Mouse (Mus musculus) CD4-positive, CD25-positive, alpha-beta regulatory T cell, adult 2 months (primary cell): ENCODE results near the gene Cox7a2l.

Experiments
- DNase-seq: peaks from one replicate; pipeline ENCODE4 v3.0.0-alpha.2; 2012; ENCODE audit warnings: low read depth, low spot score

The Cox7a2l gene

GRCm38 (mm10) chr17:83526624-83527532, 9.7 kb upstream of the Cox7a2l start:
- peak; percentile 89 for DNase-seq

- DNase-seq = peak; percentile 44
Observed at GRCm38 (mm10) chr17:83526091-83526561, 9.0 kb upstream of the Cox7a2l start.

DNA sequence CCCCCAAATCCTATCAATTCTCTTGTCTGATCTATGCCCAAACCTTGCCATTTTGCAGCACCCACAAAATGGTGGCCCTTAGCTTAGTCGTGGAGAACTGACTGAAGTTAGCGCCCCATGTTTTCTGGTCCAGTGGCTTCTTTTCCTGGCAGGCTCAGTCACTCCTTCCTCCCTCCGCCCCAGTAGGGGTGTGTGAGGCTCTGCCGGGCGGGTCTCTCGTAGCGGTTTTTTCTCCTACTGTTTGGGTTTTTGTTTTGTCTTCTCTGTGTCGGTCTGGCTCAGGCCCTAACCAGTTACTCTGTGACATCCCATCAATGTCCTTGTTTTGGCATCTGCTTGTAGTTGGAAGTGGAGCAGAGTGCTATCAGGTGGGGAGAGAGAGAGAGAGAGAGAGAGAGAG, 8.5 kb upstream of the Cox7a2l start:
- peak; percentile 40 for DNase-seq

GRCm38 (mm10) chr17:83524753-83525152, 7.6 kb upstream of the Cox7a2l start:
- no peak for DNase-seq

DNA sequence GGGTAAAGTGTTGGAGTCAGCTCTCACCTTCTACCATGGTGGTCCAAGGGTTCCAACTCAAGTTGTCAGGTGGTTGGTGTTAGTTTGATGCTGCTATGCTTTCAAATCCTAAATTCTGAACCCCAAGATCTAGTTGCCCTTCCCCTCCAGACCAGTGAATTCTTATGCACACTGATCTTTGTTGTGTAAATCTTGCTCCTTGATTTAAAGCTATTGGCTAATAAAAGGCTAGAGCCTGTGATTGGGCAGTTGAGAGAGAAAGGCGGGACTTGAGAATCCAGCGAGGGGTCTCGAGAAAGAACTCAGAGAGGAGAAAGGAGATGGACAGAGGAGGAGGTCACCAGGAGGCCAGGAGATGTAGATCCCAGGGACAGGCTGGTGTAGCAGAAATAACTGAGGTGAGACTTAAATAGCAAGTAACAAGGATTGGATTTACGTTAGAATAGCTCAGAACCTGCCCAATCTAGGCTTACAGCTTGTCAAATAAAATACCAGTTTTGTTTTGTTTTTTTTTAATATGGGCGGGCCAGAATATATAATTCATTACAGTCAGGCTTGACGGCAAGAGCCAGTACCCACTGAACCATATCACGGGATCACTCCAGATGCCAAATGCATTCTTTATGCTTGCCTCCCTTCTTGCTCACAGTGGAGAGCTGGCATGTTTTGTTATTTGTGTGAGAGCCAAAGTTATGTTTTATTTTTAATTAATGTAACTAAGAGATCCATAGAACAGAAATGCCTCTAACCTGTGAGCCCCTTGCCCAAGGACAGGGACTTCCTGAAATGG, 5.7 kb upstream of the Cox7a2l start:
- no peak for DNase-seq

GRCm38 (mm10) chr17:83521881-83522280, 4.8 kb upstream of the Cox7a2l start:
- no peak for DNase-seq

DNA sequence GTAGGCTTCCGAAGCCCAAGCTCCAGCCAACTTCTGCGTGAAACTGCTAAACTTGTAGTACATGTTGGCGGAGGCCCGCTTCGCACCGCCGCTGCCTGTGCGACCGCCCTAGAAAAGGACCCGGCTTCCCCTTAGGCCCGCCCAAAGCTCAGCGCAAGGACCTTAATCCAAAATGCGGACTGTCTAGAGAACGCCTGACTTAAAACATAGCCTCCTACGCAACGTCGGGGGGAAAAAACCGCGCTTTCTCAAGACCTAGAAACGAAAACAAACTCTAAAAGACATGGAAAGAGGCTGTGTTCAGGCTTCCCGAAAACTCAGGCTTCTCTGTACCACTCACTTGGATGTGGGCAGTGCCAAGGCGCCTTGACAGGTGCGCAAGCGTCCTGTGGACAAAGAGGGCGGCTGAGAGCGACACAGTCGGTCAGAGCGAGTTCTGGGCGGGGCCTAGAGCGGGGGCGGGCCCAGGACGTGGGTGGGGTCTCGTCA, 2.9 kb downstream of the Cox7a2l start:
- peak; percentile 96 for DNase-seq

DNA sequence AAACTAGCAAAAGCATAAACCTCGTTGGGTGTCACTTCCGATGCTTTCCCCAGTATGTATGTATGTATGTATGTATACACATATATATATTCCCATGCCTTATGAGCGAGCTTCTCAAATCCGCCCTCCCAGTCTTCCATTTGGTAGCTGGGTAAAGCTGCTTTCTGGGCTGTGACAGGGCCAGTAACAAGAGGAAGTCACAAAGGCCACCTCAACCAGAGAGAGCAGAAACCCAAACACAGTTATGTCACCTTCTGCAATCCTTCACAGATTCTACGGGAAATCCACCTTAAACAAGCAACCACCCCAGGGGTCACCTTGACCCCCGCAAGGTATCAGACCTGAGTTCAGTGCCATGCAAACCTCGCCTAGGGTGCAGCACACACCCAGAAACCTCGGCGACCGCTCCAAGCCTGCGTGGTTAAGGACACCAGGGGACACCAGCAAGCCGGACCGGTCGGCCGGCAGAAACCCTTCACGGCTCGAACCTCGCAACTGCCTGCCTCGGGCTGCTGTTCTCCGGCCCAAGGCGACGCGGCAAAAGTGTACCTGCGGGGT, 3.4 kb downstream of the Cox7a2l start:
- no peak for DNase-seq

GRCm38 (mm10) chr17:83512130-83512529, 5.0 kb downstream of the Cox7a2l start:
- no peak for DNase-seq

GRCm38 (mm10) chr17:83503693-83504092, 13.4 kb downstream of the Cox7a2l start:
- DNase-seq = no peak

- no peak for DNase-seq
Observed at GRCm38 (mm10) chr17:83499692-83500091, 17.4 kb downstream of the Cox7a2l start.

GRCm38 (mm10) chr17:83498889-83499288, 18.2 kb downstream of the Cox7a2l start:
- DNase-seq = no peak

GRCm38 (mm10) chr17:83487762-83488161, 29.4 kb downstream of the Cox7a2l start:
- no peak for DNase-seq

DNA sequence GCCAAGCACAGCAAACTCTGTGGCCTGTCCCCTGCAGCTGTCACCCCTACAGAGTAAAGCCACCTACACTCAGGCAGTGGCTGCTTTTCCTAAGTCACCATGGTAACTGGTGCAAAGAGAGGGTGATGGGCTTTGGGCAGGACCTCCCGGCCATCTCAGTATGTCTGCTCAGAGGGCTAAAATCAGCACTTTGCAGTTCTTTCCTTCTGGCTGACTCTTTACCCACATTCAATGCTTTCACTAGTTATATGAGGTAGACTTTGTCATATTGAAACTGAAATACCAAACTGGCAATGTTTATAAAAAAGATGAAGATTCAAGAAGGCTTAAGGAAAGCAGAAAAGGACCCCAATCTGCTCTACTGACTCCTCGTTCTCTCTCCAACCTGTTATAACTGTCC, 33.3 kb downstream of the Cox7a2l start:
- DNase-seq = peak; percentile 8

GRCm38 (mm10) chr17:83482817-83483536, 34.2 kb downstream of the Cox7a2l start:
- no peak for DNase-seq

DNA sequence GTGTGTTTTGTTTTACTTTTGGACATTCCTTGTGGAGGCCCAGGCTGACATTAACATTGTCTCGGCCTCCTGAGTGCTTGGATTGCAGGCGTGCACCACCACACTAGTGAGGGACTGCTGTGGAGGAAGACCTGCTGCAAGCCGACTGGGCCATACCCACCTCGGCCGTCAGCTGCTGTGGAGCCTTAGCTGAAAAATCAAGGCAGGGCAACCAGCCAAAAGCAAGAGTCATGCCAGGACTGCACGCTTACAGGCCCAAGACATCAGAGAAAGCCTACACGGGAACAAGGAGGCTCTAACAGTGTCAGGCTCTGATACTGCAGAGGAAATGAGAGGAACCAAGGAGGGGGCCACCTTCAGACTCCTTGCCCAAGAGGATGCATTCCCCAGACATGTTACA, 35.6 kb downstream of the Cox7a2l start:
- no peak for DNase-seq

DNA sequence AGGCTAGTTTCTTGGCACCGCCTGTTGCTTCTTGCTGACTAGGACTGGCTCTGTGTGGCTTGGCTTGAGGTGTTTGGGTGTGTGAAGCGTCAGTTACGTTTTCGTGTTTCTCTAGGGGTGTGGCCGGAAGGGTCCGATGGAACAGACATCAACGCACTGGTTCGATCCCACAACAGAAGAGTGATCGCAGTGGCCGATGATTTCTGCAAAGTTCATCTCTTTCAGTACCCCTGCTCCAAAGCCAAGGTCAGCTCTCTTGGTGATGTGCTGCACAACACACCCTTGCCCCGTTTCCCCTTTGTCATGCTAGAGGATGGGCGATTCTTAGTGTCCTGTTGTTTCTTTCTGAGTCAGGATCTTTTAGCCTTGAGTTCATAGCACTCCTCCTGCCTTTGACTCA, 40.0 kb downstream of the Cox7a2l start:
- DNase-seq = no peak

DNA sequence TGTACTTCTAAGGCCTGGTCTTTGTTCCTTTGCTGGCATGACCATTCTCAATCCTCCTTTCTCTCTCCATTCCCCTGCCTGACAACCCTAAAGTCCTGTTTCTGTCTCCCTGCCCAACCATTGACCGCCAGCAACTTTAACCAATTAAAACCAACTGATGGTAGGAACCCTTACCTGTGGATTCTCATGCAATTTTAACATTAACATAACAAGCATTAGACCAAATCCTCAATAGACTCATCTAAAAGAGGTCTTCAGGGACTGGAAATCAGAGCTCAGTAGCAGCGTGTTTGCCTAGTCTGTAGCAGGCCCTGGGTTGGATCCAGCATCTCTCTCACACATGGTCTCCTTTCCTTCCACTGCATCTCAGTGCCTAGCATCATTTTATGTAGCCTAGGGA, 47.5 kb downstream of the Cox7a2l start:
- no peak for DNase-seq

DNA sequence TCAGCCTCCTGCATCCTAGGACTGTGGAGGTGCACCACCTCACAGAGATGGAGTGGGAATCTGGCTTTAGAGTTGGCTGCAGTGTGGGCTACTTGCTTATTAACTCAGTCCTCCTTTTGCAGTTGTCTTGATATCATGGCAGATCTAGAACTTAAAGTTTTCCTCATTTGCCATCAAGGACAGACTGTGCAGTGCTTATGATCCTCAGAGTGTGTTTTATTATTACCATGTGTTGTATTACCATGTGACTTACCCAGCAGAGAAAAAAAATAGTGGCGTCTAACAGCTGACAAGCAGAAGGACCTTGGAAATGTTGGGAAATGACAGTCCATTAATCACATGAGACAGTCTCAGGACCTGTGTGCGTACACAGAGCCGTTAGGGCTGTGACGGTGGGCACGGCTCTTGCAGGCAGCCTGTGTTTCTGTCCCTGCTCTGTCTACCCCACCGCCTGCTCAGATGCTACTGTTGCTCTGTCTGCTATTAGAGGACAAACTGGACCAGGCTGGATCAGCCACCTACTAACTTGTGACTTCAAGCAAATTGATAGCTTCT, 50.4 kb downstream of the Cox7a2l start:
- DNase-seq = no peak

GRCm38 (mm10) chr17:83465969-83466368, 51.2 kb downstream of the Cox7a2l start:
- DNase-seq = no peak

DNA sequence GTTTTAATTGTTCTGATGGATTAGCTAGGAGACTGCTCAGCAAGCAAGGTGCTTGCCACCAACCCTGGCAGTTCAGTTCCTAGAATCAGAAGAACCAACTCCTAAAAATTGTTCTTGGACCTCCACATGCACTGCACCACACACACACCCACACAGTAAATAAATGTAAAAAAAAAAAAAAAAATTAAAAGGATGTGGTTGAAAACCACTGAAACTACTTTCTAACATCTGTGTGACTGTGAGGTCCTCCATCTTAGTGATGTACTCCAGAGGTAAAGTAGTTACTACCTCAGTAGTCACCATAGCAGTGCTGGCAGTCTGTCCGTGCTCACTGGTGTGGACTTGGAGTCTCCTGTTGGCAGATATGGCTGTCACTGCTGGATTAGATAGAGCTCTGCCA, 59.9 kb downstream of the Cox7a2l start:
- peak; percentile 53 for DNase-seq
